Mouse (Mus musculus): ENCODE results near the gene R3hdm4.

DNA sequence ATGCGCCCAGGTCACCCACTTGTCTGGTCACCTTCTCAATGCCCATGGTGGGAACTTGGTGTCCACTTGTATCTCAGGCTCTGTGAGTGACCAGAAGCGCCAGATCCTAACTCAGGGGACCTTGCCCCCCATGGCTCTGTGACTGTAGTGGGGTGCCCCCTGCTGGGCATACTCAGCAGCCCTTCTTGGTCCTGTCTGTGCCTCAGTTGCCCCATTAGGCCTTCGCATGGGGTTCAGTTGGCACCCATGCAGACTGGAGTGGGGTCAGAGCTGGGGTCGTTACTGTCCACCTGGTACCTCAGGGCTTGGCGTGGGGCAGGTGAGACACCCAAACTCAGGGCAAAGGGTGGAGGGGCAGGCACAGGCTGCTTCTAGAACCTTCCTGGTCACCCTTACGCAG, 32.9 kb upstream of the R3hdm4 start:
- TF ChIP-seq SIN3A (IDR thresholded peaks at IDR 0.05; ENCODE audit: low read length) = no peak
- TF ChIP-seq MAX (IDR thresholded peaks at IDR 0.05; ENCODE audit: low read length) = no peak
- peak; percentile 64 to 80 (median 69) for TF ChIP-seq CTCF (IDR thresholded peaks at IDR 0.05 in 2 of 3, conservative IDR thresholded peaks at IDR 0.05 in 1 of 3; ENCODE audit: control insufficient read depth in 1 of 3, insufficient read depth in 1 of 3, low read depth in 2 of 3, low read length in 3 of 3, poor library complexity in 1 of 3, severe bottlenecking in 1 of 3)
- TF ChIP-seq BHLHE40 (IDR thresholded peaks at IDR 0.05; ENCODE audit: borderline replicate concordance, low read depth, low read length) = no peak
- no peak for TF ChIP-seq POLR2A (IDR thresholded peaks at IDR 0.05; ENCODE audit: control insufficient read depth in 1 of 2, insufficient read depth in 1 of 2, low read depth in 1 of 2, low read length in 2 of 2, poor library complexity in 1 of 2)
- TF ChIP-seq CHD1 (IDR thresholded peaks at IDR 0.05; ENCODE audit: low read depth, low read length) = no peak
- 0 out of 2 replicates have a peak, but pooled peaks have one; percentile 34 for TF ChIP-seq ZC3H11A (IDR thresholded peaks at IDR 0.05; ENCODE audit: low read depth, low read length)
- TF ChIP-seq ZKSCAN1 (IDR thresholded peaks at IDR 0.05; ENCODE audit: low read depth, low read length) = no peak
- no peak for TF ChIP-seq POLR2AphosphoS2 (IDR thresholded peaks at IDR 0.05; ENCODE audit: low read length)
- TF ChIP-seq GATA1 (IDR thresholded peaks at IDR 0.05; ENCODE audit: low read depth, low read length) = no peak
- TF ChIP-seq JUND (IDR thresholded peaks at IDR 0.05; ENCODE audit: low read depth, low read length) = no peak
- TF ChIP-seq SMC3 (IDR thresholded peaks at IDR 0.05; ENCODE audit: low read depth, low read length) = peak; percentile 68
- no peak for TF ChIP-seq EP300 (IDR thresholded peaks at IDR 0.05; ENCODE audit: low read depth in 1 of 2, low read length in 2 of 2)

Measured in MEL (cell line).